Mouse (Mus musculus): ENCODE measurements around the gene Zfpm1.

- no peak for TF ChIP-seq CTCF (IDR thresholded peaks at IDR 0.05; ENCODE audit: low read depth, low read length)
- TF ChIP-seq POLR2A (IDR thresholded peaks at IDR 0.05; ENCODE audit: extremely low read depth, insufficient read depth, low read length), result no peak
Measured at GRCm38 (mm10) chr8:122316402-122316801, 34.5 kb downstream of the Zfpm1 start.

Measured in liver, adult 2 months (tissue).